In genomic region chr5:134176169-134176881, GRCm38 (mm10) we compare ENCODE assay signal across 8 mouse cellular contexts. TPM values are rescaled to one million over a fixed set of nuclear protein-coding genes. Genes with fewer than 3 reads are reported as not detected.
DNase-seq lines count a peak whose midpoint lies in the region; ATAC-seq and TF ChIP-seq lines count a peak whose summit lies in the region.

Rcc1l (minus strand) TSS chr5:134176774.

- WGBS in embryonic facial prominence, embryonic 14.5 days, result under 1% methylated on average over 53 of the region's 72 CpGs
- under 1% methylated on average over 37 of the region's 72 CpGs for WGBS in limb, embryonic 14.5 days
- WGBS in midbrain, postnatal 0 days, result under 1% methylated on average over 70 of the region's 72 CpGs

- no peaks in the 10 kb centered on the region for H3K9me3 ChIP-seq in embryonic facial prominence, embryonic 14.5 days (ENCODE audit: control insufficient read depth, low read length)
- no peaks in the 10 kb centered on the region for H3K9me3 ChIP-seq in limb, embryonic 14.5 days (ENCODE audit: control insufficient read depth, low read length)
- H3K9me3 ChIP-seq in midbrain, postnatal 0 days (ENCODE audit: low read length), result no peaks in the 10 kb centered on the region

- peak within 1 kb of the TSS; percentile 96 for H3K4me3 ChIP-seq in embryonic facial prominence, embryonic 14.5 days (ENCODE audit: low read depth, low read length)
- peak within 1 kb of the TSS; percentile 97 for H3K4me3 ChIP-seq in limb, embryonic 14.5 days (replicated peaks; ENCODE audit: low read length)
- peak within 1 kb of the TSS; percentile 96 for H3K4me3 ChIP-seq in midbrain, postnatal 0 days (ENCODE audit: low read depth, low read length)

- ATAC-seq in embryonic facial prominence, embryonic 14.5 days (ENCODE audit: low read depth), result peak; percentile 92
- ATAC-seq in limb, embryonic 14.5 days (ENCODE audit: low FRiP score, low read depth), result peak; percentile 91
- peak; percentile 90 for ATAC-seq in midbrain, postnatal 0 days (ENCODE audit: low FRiP score)

- TF ChIP-seq CTCF in midbrain, postnatal 0 days (IDR thresholded peaks at IDR 0.05), result no peak

- TF ChIP-seq POLR2A in limb, embryonic 14.5 days (IDR thresholded peaks at IDR 0.05; ENCODE audit: borderline replicate concordance, extremely low read depth, insufficient read depth, insufficient read length), result peak; percentile 55; the same call in 1 of the 2 replicates

- peaks cover 7% of the 10 kb centered on the region; the same call in 1 of the 2 replicates for H3K4me1 ChIP-seq in embryonic facial prominence, embryonic 14.5 days (ENCODE audit: control insufficient read depth, insufficient read depth, low read length)
- peaks cover 5% of the 10 kb centered on the region for H3K4me1 ChIP-seq in limb, embryonic 14.5 days (ENCODE audit: control insufficient read depth, insufficient read depth, low read length)
- 0 out of 2 replicates have a peak, but pooled peaks cover 2% of the 10 kb centered on the region for H3K4me1 ChIP-seq in midbrain, postnatal 0 days (ENCODE audit: insufficient read depth, low read length)

- H3K27me3 ChIP-seq in embryonic facial prominence, embryonic 14.5 days (replicated peaks; ENCODE audit: control insufficient read depth, insufficient read depth, low read length), result no peaks in the 10 kb centered on the region
- H3K27me3 ChIP-seq in limb, embryonic 14.5 days (ENCODE audit: control insufficient read depth, insufficient read depth, low read length), result no peaks in the 10 kb centered on the region
- H3K27me3 ChIP-seq in midbrain, postnatal 0 days (ENCODE audit: insufficient read depth, low read length), result no peaks in the 10 kb centered on the region

- 0 out of 2 replicates have a peak, but pooled peaks cover 10% of the 10 kb centered on the region for H3K36me3 ChIP-seq in embryonic facial prominence, embryonic 14.5 days (ENCODE audit: control insufficient read depth, insufficient read depth, low read length)
- H3K36me3 ChIP-seq in limb, embryonic 14.5 days (ENCODE audit: control insufficient read depth, insufficient read depth, low read length), result peaks cover 8% of the 10 kb centered on the region; the same call in 1 of the 2 replicates
- H3K36me3 ChIP-seq in midbrain, postnatal 0 days (ENCODE audit: insufficient read depth, low read length), result no peaks in the 10 kb centered on the region

- peak within 1 kb of the TSS; percentile 83 for H3K9ac ChIP-seq in embryonic facial prominence, embryonic 14.5 days (ENCODE audit: low read depth, low read length)
- peak within 1 kb of the TSS; percentile 79 for H3K9ac ChIP-seq in limb, embryonic 14.5 days (ENCODE audit: low read depth, low read length, severe bottlenecking)
- peak within 1 kb of the TSS; percentile 72 for H3K9ac ChIP-seq in midbrain, postnatal 0 days (replicated peaks; ENCODE audit: low read length, poor library complexity, severe bottlenecking)

- peak within 1 kb of the TSS; percentile 80 for H3K27ac ChIP-seq in embryonic facial prominence, embryonic 14.5 days (replicated peaks; ENCODE audit: low read depth, low read length)
- H3K27ac ChIP-seq in limb, embryonic 14.5 days (replicated peaks; ENCODE audit: low read depth, low read length), result peak within 1 kb of the TSS; percentile 75
- H3K27ac ChIP-seq in midbrain, postnatal 0 days (ENCODE audit: low read depth, low read length), result peak within 1 kb of the TSS; percentile 87

- DNase-seq in 3134 (ENCODE audit: extremely low read depth, insufficient read length, low spot score), result peak; percentile 83
- peak; percentile 52 to 66 for DNase-seq in adrenal gland, postnatal 4 days (ENCODE audit: low spot score in 2 of 2)
- DNase-seq in embryonic facial prominence, embryonic 14.5 days (ENCODE audit: low spot score), result peak; percentile 96
- peak; percentile 87 for DNase-seq in heart, adult 8-10 months (ENCODE audit: low spot score)
- DNase-seq in kidney, adult 9 months, result peak; percentile 92
- DNase-seq in limb, embryonic 14.5 days (ENCODE audit: low spot score), result peak; percentile 89
- peak; percentile 94 for DNase-seq in midbrain, postnatal 0 days (ENCODE audit: low spot score)
- peak; percentile 61 to 77 for DNase-seq in spleen, postnatal 14 days (ENCODE audit: low spot score in 2 of 2)

- H3K4me2 ChIP-seq in embryonic facial prominence, embryonic 14.5 days (ENCODE audit: low read depth, low read length), result peak within 1 kb of the TSS; percentile 84
- peak within 1 kb of the TSS; percentile 73 for H3K4me2 ChIP-seq in limb, embryonic 14.5 days (replicated peaks; ENCODE audit: low read depth, low read length, severe bottlenecking)
- peak within 1 kb of the TSS; percentile 88 for H3K4me2 ChIP-seq in midbrain, postnatal 0 days (ENCODE audit: low read depth, low read length, poor library complexity, severe bottlenecking)

RNA-seq across cellular contexts. Expression of gene Rcc1l, which starts in this region (rescaled TPM):
- 10 to 100 TPM; 33.0 to 35.6 TPM for total RNA-seq in adrenal gland, postnatal 4 days (2021)
- polyA plus RNA-seq in embryonic facial prominence, embryonic 14.5 days (2014; fragmentation: Nextera tagmentation; extraction: Ambion mirVana), result 26.1 and 27.3 TPM in 2 replicates
- total RNA-seq in heart, adult 8-10 months (2022), result 10 to 100 TPM; 32.2 to 40.2 (median 33.8) TPM
- 24.7 and 26.4 TPM in 2 replicates for polyA plus RNA-seq in limb, embryonic 14.5 days (2012; rRNA removed)
- polyA plus RNA-seq in limb, embryonic 14.5 days (2014; fragmentation: Nextera tagmentation; extraction: Ambion mirVana), result 30.1 and 30.4 TPM in 2 replicates
- 15.1 and 16.2 TPM in 2 replicates for total RNA-seq in midbrain, postnatal 0 days (2014; rRNA removed)
- 20.1 and 21.2 TPM in 2 replicates for polyA plus RNA-seq in midbrain, postnatal 0 days (2015; fragmentation: Nextera tagmentation; extraction: Ambion mirVana)

Comparison
In these comparisons a context has a peak if more than half of its experiments do, and no peak if none do; other contexts are left out.
1. Peak in every context shown above with its lines: DNase-seq, ATAC-seq, H3K4me3 ChIP-seq and H3K27ac ChIP-seq.